Mouse (Mus musculus): Measurements from ENCODE around the gene B230307C23Rik.

- TF ChIP-seq CTCF (conservative IDR thresholded peaks at IDR 0.05; ENCODE audit: insufficient read depth, insufficient read length, low read depth, low read length): no peak
- TF ChIP-seq POLR2A (IDR thresholded peaks at IDR 0.05; ENCODE audit: low read depth, low read length): no peak
Observed at GRCm38 (mm10) chr16:97996616-97997382, at the start of gene B230307C23Rik.
